Mouse (Mus musculus): ENCODE measurements around the gene Gng12. TPM values are rescaled to one million over a fixed set of nuclear protein-coding genes. Genes with fewer than 3 reads are reported as not detected.

Gene Gng12
- total RNA-seq, 2 experiments from 2014 or later = 55.2 to 59.3 TPM

DNA sequence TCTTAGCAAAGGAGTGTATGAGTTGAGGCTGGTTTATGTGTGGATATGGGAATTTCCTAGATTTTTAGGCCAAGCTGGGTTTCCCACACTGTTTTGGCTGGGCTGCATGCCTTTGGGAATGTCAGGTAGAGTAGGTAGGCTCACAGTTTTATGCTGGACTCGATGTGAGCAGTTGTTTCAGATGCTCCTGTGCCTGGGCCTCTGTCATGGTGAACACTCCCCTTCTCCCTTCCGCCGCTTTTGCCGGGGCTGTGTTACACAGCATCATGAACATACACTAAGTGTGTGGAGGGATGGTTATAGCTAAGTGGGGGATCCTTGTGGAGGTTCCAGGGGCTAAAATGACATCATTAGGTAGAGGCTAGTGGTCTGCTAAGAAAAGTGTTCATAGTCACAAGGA lies 24.6 kb downstream of the Gng12 start:
- no peak overlapping the region for H3K4me3 ChIP-seq
- intact Hi-C loops (cut with DNase I) = no loop called here
- H3K27ac ChIP-seq = no peak overlapping the region
- no peak for TF ChIP-seq CTCF (IDR thresholded peaks at IDR 0.05)
- no peak for DNase-seq (ENCODE audit: extremely low spot score in 1 of 2, low spot score in 2 of 2)

DNA sequence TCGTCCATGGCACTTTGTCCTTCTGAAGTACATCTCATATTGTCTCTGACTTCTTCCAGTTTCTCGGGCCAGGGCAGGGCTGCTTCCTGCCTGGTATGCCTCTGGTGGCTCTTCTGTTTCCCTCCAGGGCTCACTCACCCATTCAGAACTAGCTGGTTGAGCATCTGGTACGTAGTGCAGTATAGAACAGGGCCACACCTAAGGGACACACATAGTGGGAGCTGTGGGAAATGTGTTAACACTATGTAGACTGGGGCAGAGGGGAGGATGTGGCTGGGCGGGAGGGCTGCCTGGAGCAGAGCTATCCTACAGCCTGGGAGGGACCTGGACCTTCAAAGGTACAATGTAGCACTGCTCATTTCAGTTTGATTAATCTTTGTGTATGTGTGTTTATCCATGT lies 25.6 kb downstream of the Gng12 start:
- H3K4me3 ChIP-seq = no peak overlapping the region
- DNase-seq (ENCODE audit: extremely low spot score in 1 of 2, low spot score in 2 of 2) = no peak
- intact Hi-C loops (cut with DNase I) = no loop called here
- TF ChIP-seq CTCF (IDR thresholded peaks at IDR 0.05) = no peak
- no peak overlapping the region for H3K27ac ChIP-seq

DNA sequence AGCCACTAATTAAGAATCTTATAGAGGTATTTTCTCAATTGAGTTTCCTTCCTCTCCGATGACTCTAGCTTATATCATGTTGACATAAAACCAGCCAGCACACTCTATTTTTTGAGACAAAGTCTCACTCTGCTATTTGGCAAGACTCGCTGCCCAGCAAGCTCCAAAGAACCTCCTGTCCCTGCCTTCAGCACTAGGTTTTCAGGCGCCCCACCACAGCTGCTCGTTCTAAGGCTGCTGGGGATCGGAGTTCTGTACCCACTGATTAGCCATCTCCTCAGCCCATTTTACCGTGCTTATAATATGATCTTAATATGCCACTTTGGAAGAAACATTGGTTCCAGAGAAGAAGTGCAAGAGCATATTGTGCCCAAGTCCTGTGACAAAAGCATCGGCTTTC lies 26.3 kb downstream of the Gng12 start:
- intact Hi-C loops (cut with DNase I) = no loop called here
- no peak for DNase-seq (ENCODE audit: extremely low spot score in 1 of 2, low spot score in 2 of 2)
- TF ChIP-seq CTCF (IDR thresholded peaks at IDR 0.05) = no peak
- H3K4me3 ChIP-seq = no peak overlapping the region
- H3K27ac ChIP-seq = no peak overlapping the region

DNA sequence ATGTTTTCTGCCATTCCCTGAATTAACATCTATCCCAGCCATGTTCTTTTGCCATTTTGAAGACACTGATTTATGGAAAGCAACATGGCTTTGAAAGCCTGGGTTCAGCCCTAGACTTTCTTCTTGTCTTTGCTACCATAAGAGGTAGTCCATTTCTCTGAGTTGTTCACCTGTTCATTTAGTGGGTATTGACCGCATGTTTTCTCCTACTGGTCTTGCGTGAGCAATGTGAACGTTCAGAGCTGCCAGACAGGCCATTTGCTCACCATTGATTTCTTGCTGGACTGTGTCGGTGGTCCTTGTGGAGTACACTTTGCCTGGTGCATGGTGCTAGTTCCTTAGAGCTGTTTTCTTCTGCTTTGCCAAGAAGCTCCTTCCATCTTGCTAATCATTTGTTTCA lies 27.7 kb downstream of the Gng12 start:
- intact Hi-C loops (cut with DNase I) = no loop called here
- TF ChIP-seq CTCF (IDR thresholded peaks at IDR 0.05) = no peak
- DNase-seq (ENCODE audit: extremely low spot score in 1 of 2, low spot score in 2 of 2) = no peak

DNA sequence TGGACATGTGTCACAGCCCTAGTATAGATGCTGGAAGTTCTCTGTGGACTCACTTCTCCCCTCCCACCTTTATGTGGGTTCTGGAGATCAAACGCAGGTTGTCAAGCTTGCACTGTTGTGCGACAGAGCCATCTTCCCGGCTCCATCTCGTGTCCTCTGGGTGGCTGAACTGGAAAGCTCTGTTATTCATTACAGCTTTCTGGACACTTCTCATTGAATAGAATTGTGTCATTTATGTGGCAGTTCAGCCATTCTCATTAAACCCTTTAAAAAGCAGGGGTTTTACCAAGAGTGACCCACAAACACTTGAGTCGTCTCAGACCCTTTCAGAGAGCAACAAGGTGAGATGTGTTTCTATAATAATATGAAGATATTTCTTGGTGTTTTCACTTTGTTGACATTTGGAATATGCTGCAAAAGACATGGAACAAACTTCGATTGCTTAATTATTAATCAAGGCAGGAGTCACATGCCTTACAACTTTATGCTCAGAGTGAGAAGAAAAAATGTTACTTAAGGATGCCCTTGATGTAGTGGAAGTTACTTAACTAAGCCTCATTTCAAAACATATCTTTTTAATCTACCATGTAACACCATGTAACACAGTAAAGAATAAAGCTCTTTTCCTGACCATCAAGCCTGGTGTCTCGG lies 28.2 kb downstream of the Gng12 start:
- intact Hi-C loops (cut with DNase I) = no loop called here
- TF ChIP-seq CTCF (IDR thresholded peaks at IDR 0.05) = no peak
- no peak for DNase-seq (ENCODE audit: extremely low spot score in 1 of 2, low spot score in 2 of 2)
- Histone ChIP-seq H3K4me3 (no peak overlapping the region), H3K27ac (no peak overlapping the region)

More for the DNA sequence above, 27.7 kb downstream of the Gng12 start:
- H3K4me3 ChIP-seq = no peak overlapping the region
- no peak overlapping the region for H3K27ac ChIP-seq

DNA sequence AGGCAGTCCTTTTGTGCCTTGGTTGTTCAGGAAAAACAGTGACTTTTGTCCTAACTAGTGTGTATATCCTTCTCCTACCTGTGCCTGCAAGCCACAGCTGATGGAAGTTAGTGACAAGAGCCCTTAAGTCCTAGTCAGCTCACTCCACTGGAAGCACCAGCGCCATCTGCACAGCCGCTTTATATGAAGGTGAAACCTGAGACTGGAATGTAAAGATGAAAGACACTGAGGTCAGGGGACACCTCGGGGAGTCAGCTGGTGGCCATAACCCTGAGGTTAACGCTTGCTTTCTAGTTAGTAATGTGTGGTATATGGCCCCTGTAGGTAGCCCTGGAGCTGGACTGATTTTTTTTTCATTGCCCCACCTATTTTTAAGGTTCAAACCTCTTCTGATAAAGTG lies 30.1 kb downstream of the Gng12 start:
- no peak overlapping the region for H3K4me3 ChIP-seq
- no peak overlapping the region for H3K27ac ChIP-seq
- no peak for TF ChIP-seq CTCF (IDR thresholded peaks at IDR 0.05)
- intact Hi-C loops (cut with DNase I) = no loop called here
- no peak for DNase-seq (ENCODE audit: extremely low spot score in 1 of 2, low spot score in 2 of 2)

DNA sequence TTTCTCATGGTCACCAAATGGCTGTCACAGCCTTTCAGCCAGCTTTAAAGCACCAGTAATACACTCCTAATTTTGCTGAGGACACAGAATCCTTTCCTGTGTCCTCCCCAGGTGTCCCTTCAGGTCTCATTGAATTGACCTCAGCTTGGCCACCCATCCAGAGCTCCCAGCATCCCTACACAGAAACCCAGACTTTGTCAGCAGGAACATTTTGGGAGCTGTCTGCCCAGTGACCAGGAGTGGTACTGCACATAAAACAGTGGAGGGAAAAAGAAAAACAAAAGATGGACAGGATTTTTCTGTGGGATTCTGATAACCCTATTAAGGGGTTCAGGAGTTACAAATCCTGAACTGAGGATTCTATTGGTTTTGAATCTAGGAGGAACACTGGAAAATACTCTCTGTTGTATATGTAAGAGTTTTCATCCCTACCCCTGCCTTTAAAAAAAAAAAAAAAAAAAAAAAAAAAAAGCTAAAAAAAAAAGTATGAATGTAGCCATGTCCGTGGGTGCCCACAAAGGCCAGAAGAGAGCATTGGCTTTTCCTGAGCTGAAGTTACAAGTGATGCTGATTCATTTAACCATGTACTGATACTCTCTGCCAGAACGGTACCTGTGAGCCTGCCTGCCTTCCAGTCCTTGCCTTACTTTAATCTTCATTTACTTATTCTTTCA lies 32.9 kb downstream of the Gng12 start:
- H3K27ac ChIP-seq = no peak overlapping the region
- peak; percentile 32 for TF ChIP-seq CTCF (IDR thresholded peaks at IDR 0.05)
- DNase-seq (ENCODE audit: extremely low spot score in 1 of 2, low spot score in 2 of 2) = no peak
- intact Hi-C loops (cut with DNase I) = no loop called here
- no peak overlapping the region for H3K4me3 ChIP-seq

DNA sequence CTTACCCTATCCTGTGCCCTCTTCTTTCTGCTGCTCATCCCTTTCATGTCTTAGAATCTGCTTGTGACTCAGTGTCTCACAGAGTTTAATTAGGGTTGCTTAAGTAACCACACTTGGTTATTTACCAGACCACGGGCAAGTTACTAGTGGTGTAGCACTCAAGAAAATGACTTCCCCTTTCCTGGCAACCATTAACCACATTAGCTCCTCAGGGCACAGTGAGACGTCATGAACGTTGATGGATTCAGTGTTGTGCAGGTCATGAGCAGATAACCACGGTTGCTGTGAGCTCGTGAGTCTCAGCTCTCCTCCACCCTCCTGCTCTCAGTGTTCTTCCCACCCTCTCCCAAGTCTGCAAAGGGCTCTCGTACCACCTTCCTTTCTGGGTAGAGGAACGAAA lies 33.5 kb downstream of the Gng12 start:
- H3K4me3 ChIP-seq = no peak overlapping the region
- no peak overlapping the region for H3K27ac ChIP-seq
- no peak for DNase-seq (ENCODE audit: extremely low spot score in 1 of 2, low spot score in 2 of 2)
- TF ChIP-seq CTCF (IDR thresholded peaks at IDR 0.05) = no peak
- intact Hi-C loops (cut with DNase I) = no loop called here

DNA sequence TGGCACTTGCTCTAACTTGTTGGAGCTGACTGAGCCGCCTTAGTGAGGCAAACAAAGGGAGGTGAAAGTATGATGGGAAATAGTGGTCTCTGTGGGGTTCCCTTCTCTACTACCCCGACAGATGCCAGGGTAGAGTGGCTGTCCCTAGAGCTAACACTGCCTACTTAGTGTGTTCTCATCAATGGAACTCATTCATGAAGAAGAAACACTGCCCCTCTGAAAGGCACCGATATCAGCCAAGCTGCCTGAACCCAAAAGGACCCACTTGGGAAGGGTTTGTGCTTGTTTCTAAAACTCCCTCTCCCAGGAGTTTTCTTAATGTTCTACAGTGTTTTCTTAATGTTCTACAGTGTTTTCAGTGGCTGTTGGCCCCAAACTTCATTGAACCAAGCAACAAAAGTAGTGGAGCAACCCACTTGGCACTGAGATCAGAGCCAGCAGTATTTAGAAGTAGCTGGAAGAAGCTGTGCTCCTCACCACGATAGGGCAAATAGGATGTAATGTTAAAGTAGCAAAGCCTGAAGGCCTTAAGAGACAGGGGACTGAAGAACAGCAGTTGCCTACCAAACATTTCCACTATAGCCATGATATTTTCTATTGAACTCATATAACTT lies 36.1 kb downstream of the Gng12 start:
- H3K27ac ChIP-seq = no peak overlapping the region; the same call in 1 of the 2 replicates
- TF ChIP-seq CTCF (IDR thresholded peaks at IDR 0.05) = no peak
- intact Hi-C loops (cut with DNase I) = loop anchor here (2.0 kb wide), 1 partner anchor 36 kb away; the partner anchor contains the start of gene Gng12
- no peak overlapping the region for H3K4me3 ChIP-seq
- DNase-seq (ENCODE audit: extremely low spot score in 1 of 2, low spot score in 2 of 2) = peak in 1 of 2 experiments; percentile 16

DNA sequence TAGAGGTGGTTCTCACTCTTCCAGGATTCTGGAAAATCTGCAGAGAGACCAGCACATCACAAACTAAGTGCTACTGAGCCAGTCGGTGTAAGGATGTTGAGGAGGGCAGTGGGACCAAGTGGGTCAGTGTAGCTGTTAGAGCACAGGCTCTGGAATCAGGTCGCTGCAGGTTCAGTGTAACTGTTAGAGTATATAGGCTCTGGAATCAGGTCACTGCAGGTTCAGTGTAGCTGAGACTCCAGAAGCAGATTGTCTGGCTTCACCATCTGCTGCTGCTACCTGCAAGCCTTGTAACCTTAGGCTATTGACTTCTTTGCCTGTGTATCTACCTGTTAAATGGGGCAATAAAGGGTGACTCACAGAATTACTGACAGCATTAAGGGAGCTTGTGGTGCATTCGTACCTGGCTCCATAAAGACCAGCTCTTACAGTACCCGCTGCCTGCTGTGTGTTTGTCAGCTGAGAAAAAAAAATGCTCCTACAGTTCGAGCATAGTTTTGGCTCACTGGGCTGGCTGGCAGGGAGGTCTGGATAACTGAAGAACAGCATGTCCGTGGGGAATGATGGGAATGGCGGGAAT lies 44.5 kb downstream of the Gng12 start:
- TF ChIP-seq CTCF (IDR thresholded peaks at IDR 0.05) = no peak
- intact Hi-C loops (cut with DNase I) = no loop called here
- Histone ChIP-seq H3K27ac (no peak overlapping the region), H3K4me3 (no peak overlapping the region)
- no peak for DNase-seq (ENCODE audit: extremely low spot score in 1 of 2, low spot score in 2 of 2)

DNA sequence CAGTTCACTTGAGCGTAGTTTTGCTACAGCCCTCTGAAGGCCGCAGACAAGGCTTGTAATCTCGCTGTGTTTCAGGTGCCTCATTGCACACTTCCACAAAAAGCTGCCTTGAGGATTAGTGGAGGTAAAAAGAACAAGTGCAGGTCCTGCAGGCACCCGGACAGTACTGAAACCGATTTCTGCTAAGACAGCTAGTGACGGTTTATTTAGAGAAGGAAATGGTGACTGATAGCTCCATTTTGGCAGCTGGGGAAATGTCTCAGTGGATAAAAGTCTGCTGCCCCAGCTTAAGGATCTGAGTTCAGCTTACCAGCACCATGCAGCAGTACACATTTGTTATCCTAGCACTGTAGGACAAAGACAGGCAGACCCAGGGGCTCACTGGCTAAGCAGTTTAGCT lies 45.6 kb downstream of the Gng12 start:
- Histone ChIP-seq H3K4me3 (no peak overlapping the region), H3K27ac (no peak overlapping the region)
- no peak for DNase-seq (ENCODE audit: extremely low spot score in 1 of 2, low spot score in 2 of 2)
- intact Hi-C loops (cut with DNase I) = no loop called here
- TF ChIP-seq CTCF (IDR thresholded peaks at IDR 0.05) = no peak

DNA sequence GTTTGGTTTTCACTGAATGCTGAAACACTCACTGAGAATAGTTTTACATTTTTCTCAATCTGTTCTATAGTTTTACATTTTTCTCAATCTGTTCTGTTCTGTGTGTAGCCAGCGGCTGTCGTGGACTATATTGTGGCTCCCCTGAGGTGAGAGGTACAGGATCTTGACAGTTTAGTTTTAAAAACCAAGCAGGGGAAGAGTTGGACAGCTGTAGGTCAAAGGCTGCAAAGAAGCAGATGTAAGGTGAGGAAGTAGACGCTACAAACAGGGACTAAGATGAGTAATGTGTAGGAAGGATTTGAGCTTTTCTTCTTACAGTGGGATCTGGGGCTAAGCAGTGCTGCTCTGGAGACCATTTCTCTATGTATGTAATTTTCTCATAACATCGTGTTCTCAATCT lies 46.6 kb downstream of the Gng12 start:
- no peak for TF ChIP-seq CTCF (IDR thresholded peaks at IDR 0.05)
- Histone ChIP-seq H3K27ac (no peak overlapping the region), H3K4me3 (no peak overlapping the region)
- no peak for DNase-seq (ENCODE audit: extremely low spot score in 1 of 2, low spot score in 2 of 2)
- intact Hi-C loops (cut with DNase I) = no loop called here
